Mouse (Mus musculus) lung, postnatal 25 days (tissue): ENCODE data around the gene Polrmt.

Source experiments
- DNase-seq: peaks from one replicate; pipeline ENCODE4 v3.0.0; 2022; ENCODE audit warnings: low spot score

Gene Polrmt

DNA sequence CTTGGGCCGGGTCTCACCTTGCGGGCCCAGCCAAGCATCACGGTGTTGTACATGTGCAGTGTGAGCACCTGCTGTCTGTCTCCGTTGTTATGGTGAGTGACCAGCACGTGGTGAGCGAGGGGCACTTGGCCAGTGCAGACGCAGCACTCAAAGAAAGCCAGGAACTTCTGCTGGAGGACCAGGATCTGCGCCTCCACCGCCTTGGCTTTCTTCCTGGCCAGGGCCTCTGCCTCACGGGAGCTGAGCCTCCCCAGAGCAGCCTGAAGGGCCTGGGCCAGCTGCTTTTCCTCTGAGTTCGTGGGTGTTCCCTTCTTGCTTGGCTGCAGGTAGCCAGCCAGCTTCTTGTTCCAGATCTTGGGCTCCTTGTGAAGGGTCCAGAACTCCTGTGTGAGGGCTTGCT is 3.2 kb downstream of the Polrmt start:
- DNase-seq = no peak

DNA sequence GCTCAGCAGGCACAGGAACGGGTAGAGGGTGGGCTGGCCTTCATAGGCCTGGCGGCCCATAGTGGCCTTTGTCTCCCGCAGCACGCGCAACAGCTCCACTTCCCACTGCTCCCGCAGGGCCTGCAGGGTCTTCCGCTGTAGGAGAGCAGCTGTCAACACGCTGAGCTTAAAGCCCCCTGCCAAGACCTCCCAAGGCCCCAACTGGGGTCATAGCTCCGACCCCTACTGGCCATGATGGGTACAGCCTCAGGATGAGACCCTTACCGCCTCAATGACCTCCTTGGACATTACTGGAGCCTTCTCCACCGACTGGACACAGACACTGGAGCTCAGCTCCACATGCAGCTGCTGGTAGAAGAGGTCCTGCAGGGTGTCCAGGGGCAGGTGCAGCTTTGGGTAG is 5.5 kb downstream of the Polrmt start:
- DNase-seq = no peak

DNA sequence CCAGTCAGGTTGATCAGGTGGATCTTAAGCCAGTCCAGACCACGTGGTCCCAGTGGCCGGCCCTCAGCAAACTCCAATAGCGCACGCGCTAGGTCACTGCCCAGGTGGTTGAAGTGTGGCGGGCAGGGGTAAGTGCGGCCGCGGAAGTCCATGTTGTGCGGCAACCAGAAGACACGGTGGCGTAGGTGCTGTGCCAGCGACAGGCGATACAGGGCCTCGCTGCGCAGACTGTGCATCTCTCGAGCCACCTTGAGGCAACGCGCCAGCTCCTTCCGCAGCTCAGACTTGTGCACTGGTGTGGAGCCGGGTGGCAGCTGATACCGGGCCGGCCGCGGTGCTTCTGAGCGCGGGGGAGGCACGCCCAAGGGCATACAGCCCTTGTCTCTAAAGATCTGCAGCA is 7.1 kb downstream of the Polrmt start:
- no peak for DNase-seq

DNA sequence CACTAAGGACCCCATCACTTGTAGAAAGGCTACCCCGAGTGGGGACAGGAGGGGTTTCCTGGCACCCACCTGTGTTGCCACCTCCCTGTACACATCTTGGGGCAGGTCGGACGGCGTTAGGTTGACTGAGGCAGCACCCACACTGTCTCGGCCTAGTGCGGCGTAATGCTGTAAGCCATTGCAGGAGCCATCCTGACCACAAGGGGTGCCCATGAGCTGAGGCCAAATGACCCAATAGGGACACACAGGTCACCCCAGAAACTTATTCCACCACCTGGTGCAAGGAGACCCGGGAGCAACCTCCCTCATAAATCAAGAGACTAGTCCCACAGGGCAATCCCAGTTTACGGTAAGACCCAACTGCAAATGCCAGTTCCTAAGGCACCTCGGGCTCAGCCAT is 8.1 kb downstream of the Polrmt start:
- DNase-seq = no peak

DNA sequence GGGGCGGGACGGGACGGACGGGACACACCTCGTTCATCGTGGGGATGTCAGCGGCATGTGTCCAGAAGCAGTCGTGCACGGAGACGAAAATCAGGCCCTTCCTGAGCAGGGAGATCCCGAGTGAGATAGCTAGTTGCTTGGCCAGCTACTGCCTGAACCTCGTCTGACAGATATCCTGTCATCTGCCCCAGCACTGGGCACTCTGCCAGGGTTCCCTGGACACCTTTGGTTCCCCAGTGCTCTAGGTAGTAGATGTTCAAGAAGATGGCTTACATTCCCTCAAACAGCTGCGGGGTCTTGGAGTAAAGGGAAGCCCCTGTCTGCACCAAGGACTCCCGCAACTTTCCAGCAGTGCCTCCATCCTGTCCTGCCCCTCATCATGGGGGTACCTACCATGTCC is 9.7 kb downstream of the Polrmt start:
- DNase-seq = no peak

DNA sequence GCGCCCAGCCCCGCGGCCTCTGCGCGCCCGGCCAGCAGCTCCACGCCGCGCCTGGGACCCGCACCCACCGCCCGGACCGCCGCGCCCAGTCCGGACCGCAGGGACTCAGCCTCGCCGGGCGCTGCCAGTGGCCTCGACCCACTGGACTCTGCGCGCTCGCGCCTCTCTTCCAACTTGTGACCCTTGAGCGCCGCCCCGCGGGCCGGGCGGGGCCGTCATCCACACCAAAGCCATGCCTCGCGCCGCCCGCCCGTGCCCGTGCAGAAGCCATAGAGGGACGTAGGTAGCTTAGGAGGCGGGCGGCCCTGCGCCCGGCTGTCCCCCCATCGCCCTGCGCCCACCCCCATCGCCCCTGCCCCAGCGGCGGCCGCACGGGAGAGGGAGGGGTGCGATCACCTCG is 11.0 kb downstream of the Polrmt start:
- DNase-seq = no peak

DNA sequence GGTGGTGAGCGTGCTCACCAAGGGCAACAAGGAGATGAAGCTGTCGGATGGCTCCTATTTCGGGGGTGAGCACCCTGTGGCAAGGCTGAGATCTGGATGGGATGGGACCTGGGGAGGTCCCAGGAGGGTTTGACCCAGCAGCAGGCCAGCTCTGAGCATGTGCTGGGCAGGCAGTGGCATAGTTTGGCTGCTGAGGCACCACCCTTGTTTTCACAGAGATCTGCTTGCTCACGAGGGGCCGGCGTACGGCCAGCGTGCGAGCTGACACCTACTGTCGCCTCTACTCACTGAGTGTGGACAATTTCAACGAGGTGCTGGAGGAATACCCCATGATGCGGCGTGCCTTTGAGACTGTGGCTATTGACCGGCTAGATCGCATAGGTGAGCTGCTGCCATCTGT is 12.5 kb downstream of the Polrmt start:
- no peak for DNase-seq

DNA sequence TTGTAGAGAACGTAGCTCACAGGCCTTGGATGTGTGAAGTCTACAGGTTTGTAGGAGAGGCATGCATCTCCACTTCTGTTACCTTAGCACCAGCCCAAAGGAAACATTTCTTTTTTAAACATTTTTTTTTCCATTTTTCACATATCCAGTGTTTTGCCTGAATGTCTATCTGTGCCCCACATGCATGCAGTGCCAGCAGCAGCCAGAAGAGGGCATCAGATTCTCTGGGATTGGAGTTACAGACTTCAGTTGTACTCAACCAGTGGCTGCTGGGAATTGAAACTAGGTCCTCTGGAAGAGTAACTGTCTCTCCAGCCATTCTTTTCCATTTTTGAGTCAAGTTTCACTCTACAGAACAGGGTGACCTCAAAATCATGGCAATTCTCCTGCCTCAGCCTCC is 13.9 kb downstream of the Polrmt start:
- DNase-seq = no peak

DNA sequence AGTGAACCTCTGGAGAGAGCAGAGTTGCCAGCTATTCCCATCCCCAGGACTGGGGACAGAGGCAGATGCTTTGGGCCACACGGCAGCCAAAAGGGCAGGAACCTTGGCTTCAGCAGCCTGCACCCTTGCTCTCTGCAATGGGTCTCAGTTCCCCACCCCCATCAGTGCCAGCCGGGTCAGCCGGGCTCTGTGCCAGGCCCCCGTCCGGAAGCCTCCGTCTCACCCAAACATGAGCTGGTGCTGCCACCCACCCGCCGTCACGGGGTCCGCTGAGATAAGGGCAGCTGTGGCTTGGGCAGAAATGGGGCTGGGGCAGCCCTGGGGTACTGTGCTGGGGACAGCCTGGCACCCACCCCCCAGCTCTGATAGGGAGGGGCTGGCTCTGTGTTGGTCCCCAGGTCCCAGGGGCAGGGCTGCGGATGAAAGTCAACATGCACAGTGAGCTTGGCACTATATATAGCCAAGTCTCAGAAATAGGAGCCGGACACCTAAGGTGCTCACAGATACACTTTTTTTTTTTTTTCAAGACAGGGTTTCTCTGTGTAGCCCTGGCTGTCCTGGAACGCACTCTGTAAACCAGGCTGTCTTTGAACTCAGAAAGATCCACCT is 16.9 kb downstream of the Polrmt start:
- no peak for DNase-seq

DNA sequence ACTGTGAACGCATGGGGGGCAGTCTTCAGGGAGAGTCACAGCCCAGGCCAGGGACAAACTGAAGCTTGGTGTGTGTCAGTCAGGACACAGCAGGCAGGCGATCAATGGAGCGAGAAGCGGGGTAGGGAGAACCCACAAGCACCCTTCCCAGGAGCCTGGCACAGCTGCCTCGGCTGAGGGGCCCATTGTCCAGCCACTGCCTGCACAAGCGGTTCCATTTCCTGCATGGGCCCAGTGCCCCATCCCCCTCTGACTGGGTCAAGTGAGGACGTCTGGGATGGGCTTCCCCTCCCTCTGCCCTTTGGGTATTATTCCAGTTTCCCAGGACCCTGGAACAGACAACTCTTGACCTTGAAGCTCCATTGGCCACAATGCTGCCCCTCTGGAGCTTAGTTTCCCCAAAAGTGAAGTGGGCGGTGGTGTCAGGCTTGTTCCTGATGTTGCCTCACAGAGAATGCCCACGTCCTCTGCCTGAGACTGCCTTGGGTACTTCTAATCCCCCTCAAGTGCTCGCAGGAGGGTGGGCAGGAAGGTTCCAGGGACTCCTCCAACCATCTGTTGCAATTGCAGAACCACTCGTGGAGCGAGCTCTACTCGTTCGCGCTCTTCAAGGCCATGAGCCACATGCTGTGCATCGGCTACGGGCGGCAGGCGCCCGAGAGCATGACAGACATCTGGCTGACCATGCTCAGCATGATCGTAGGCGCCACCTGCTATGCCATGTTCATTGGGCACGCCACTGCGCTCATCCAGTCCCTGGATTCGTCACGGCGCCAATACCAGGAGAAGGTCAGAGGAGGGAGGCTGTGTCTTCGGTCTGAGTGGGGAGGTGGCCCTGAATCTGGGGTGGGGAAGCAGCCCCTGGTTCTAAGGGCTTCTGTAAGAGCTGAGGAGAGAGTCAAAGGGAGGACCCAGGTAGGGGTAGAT is 17.8 kb downstream of the Polrmt start:
- no peak for DNase-seq

DNA sequence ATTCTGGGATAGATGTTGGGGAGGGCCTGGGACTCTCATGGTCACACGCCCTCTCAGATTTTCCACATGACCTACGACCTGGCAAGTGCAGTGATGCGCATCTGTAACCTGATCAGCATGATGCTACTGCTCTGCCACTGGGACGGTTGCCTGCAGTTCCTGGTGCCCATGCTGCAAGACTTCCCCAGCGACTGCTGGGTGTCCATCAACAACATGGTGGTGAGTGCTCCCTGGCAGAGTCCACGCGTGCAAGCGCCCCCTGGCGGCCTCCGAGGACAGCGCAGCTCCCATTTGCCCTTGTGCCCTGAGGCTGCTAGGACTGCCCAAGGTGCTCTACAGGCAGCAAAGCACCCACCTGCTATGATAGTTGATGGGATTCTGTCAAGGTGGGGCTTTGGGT is 20.3 kb downstream of the Polrmt start:
- DNase-seq = peak; percentile 62

DNA sequence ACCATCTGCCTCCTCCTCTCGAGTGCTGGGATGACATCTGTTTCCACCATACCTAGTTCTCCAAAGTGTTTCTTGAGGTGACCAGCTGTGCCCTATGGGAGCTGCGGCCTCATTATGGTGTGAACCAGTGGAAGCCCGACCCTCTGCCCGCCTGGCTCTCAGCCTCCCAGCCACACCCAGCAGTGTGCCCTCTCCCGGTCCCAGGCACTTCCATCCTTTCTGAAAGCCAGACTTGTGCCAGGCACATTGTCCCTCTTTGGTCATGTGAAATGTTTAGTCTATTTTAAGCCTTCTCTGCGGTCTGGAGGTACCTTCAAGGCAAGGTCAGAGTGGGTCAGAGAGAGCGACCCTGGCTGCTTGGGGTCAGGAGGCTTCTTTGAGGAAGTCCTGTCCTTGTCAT is 22.7 kb downstream of the Polrmt start:
- DNase-seq = no peak

DNA sequence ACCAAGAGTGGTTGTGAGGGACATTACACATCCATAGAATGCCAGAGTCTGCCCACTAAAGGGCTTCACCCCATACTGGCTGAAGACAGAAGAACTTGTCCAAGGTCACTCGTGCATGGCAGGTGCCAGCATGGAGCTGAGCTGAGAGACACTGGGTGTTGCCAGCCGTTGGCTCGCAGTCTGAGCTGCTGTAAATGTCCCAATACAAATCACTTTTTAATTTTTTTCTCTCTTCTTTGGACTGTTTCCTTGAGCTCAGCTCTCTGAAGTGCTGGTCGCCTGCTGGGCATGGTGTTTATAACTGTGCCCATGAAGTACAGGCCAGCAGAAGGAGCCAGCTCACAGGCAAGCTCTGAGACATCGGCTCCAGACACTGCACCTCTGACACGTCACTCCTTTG is 23.3 kb downstream of the Polrmt start:
- DNase-seq = no peak

DNA sequence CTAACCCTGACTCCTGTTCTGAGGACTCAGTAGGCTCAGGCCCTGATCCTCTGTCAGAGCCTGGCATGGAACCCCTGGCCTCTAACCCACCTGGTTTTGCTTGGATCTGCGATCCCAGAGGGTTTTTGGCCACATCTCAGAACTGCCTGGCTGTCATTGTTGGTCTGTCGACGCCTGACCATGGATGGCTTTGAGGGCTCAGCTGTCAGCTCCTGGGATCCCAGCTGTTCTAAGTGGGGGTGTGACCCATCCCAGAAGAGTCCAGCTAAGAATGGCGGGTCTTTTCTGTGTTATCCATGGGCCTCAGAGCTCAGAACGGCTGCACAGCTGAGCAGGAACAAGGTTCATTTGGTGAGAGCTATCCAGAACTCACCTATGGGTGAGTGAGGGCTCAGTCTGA is 25.3 kb downstream of the Polrmt start:
- DNase-seq = no peak

DNA sequence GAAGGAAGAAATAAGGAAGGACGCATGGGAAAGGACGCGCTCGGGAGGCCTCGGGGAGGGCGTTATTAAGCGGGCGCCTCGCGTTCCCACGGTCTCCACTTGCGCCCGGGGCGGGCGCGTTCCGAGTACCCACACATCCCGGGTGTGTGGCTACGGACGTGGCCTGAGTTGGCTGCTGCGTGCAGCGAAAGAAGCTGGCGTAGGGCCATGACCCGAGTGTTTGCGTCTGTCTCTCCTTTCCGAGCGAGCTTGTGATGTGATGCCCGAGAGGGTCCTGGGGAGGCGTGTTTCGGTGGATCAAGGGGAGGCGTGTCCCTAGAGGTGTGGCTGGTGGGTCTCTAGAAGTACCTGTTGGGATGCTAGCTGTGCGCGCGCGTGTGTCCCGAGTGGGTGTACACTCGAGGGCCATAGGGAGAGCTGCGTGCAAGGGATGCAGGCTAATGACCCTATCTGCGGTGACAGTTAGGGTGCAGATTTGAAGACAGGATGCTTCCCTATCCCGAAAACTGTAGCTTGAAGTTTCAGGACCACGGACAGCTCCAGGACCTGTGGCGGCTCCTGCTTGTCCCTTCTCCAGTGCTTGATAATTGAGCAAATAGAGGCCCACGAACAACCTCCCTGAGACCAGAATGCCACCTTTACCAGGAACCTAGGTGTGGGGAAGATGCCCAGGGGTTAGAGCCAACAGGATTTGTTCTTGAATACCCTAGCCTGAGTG is 28.6 kb downstream of the Polrmt start:
- peak; percentile 60 for DNase-seq

DNA sequence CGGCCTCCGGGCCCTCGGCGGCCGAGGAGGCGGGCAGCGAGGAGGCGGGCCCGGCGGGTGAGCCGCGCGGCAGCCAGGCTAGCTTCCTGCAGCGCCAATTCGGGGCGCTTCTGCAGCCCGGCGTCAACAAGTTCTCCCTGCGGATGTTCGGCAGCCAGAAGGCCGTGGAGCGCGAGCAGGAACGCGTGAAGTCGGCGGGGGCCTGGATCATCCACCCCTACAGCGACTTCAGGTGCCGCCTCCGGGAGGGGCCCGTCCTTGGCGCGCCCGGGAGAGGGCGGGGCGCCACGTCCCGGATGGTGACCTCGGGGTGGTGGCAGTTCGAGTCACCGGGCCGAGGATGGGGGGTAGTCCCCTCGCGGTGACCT is 29.4 kb downstream of the Polrmt start:
- no peak for DNase-seq

DNA sequence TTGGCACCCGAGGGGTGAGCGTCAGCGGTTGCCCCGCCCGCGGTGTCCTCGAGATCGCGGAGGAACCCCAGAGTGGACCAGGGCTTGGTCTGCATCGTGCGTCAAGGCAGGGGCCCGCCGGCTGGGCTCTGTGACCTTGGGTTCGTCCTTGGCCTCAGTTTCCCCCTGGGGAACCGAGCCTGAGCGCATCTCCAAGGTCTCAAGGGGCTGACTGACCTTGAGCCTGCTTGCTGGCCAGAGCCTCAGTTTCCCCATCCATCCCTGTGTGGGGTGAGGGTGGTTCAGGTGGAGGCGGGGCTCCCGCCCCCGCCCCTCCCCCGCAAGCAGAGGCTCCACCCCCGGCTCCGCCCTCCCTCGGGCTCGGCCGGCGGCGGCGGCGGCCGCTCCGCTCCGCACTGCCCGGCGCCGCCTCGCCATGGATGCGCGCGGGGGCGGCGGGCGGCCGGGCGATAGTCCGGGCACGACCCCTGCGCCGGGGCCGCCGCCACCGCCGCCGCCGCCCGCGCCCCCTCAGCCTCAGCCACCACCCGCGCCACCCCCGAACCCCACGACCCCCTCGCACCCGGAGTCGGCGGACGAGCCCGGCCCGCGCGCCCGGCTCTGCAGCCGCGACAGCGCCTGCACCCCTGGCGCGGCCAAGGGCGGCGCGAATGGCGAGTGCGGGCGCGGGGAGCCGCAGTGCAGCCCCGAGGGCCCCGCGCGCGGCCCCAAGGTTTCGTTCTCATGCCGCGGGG is 30.0 kb downstream of the Polrmt start, which contains the start of gene Hcn2:
TSS of gene Hcn2 (plus strand) at position 381 of the 734 bp plus-strand sequence.
- no peak for DNase-seq

DNA sequence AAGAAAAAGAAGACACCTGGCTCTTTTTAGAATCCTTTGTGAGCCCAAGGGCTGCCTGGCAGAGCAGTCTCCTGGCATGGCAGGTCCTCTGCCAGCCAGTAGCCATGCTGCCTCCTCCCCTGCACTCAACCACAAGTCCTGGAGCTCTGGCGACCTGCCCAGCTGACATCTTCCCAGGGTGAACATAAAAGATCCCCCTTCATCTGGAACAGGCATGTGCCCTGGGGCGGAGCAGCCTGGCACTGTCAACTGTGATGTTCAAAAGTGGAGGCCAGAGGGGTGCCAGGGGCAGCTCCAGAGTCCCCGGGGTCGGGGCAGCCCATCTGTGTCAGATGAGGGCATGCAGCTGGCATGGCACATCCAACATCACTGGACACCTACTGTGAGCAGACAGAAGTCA is 31.4 kb downstream of the Polrmt start:
- DNase-seq = no peak

DNA sequence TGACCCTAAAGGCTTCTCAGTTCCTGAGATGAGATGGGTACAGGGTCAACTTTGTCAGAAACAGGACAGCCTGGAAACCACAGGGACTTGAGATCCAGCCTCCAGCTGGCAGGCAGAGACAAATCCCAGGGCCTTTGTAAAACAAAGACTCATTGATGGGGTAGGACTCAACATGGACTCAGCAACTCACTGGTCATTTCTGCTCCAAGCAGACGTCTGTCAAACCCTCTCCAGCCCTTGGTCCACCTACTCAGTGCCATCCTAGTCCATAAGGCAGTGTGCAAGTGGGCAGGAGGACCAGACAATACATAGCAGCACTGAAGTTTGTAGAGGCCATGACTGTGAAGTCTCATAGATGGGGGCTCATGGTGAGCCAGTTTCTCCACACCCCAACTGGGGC is 33.2 kb downstream of the Polrmt start:
- no peak for DNase-seq

DNA sequence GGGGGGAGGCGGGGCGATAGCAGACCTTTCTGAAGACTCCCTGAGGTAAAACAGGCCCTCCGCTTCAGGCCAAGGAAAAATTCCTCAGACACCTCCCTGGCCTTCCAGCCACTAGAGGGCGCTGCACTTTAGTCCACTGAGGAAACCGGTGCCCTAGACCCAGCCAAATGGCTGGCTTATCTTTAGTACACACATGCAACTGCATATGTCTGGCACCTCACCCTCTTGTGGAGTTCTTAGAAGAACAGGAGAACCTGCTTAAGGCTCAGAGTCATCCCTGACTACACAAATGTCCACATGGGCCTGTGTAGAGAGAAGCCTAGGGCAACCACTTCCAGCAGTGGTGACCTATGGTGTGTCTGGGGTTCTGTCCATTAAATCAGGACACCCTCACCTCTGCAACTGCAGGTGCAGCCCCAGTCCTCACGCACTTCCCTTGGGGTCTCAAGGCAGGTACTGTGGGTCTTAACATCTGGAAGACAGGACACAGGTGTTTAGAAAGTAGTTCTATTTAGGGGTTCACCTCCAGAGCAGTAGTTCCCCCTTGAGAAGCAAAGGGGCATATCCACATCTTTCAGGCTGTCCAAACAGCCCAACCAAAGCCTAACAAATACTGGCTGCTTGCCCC is 33.8 kb downstream of the Polrmt start:
- peak; percentile 73 for DNase-seq

DNA sequence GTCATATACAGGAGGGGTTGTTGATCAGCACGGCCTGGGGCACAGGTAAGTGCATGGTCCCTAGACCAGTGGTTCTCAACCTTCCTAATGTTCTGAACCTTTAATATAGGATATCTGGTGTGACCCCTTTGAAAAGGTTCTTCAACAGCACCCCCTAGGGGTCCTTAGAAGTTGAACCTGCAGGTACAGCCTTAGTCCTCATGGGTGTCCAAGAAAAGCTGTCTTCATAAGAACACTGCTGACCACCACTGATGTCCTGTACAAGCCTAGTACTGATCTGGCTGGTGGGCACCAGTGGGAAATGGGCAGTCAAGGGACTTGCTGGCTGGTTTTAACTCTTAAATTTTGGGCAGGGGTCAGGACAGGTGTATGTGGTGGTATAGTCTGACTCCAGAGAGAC is 34.4 kb downstream of the Polrmt start:
- no peak for DNase-seq

DNA sequence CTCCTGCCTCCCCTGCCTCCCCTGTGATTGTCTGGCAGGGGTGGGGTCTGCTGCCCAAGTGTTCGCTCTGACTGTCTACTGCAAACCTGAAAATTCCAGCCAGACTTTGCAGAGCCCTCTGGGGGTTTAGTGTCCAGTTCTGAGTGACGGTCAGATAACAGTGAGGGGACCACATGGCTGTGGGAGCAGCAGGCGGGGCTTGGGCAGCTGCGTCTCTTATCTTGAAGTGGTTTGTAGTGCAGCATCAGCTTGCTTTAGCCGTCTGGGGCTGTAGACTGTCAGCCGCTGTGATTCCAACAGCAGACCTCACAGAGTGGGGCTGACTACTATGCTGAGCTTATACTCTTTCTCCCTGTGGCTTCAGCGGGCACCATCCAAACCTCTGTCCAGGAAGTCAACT is 37.1 kb downstream of the Polrmt start:
- DNase-seq = no peak
